Mouse (Mus musculus) c-Kit-negative CD71-positive TER-119-positive erythroid progenitor cells, embryonic 14.5 days (primary cell): ENCODE data around the gene Rnf39.
A peak's percentile ranks its signal among the peaks of the same experiment; 100 is the strongest.

Source experiments
- DNase-seq: peaks from one replicate; pipeline ENCODE4 v3.0.0-alpha.2; 2013; ENCODE audit warnings: low read depth, low spot score

The Rnf39 gene

GRCm38 (mm10) chr17:36942391-36942790 is 327 bp upstream of the Rnf39 start:
- DNase-seq: no peak

DNA sequence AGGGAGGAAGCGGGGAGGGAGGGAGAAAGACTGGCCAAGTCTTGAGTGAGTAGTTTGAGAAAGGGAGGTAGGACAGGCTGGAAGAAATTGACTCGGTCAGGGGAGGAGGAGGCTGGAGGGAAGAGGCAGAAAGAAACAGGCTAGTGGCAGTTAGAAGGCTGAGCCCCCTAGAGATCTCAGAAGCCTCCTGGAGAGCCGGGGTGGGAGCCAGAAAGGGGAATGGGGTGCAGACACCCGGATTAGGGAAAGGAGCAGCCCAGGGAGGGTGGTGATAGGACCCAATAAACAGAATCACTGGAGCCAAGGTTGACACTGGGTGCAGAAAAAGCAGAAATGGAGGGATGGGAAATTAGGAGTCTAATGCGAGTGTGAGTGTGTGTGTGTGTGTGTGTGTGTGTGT is 973 bp downstream of the Rnf39 start:
- DNase-seq: no peak

DNA sequence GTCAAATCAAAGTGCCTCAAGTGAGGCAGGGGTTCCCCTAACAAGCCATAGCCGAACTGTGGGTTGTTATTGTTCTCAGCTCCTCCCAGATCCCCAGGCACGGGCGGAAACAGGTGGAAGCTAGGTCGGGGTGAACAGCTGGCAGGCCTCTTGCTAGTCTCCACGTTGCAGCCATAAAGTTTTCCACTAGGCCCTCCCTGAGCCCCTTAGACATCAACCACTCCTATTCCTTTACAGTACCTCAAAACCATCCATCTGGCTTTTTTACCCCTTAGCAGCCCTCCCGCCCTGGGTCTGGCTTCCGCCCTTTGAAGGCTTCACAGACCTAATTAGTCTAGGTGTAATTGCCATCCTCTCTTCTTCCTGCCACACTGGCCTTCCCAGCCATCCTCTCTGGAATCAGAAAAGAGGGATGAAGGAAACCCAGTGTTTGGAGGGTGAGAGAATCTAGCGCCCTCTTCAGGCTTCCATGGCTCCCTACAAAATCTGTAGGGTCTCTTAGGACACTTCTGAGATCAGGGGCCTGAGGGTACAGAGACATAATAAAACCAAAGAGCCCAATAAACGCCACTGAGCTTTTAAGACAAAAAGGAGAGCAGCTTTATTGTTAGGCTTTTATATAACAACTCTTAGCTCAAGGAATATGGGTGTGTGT is 1.5 kb downstream of the Rnf39 start:
- DNase-seq: no peak

GRCm38 (mm10) chr17:36947051-36947819 is 4.5 kb downstream of the Rnf39 start:
- no peak for DNase-seq

GRCm38 (mm10) chr17:36948286-36948685 is 5.6 kb downstream of the Rnf39 start:
- DNase-seq: no peak

DNA sequence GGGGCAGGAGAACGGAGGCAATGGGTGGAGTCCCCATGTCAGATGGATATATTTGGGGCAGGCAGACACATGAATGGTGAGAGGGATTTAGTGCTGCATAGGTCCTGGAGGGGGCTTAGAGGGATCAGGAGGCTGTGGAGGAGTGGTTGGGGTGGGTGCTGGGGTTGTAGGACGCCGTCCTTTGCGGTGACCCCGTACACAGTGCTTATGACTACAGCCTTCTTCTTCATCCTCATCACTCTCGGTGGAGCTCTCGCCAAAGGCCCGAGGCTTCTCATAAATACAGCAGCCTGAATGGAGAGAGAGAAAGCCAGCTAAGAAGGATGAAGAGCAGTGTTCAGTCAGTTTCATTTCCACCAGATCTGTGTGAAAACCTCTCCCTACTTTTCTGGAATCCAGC is 6.5 kb downstream of the Rnf39 start:
- no peak for DNase-seq

DNA sequence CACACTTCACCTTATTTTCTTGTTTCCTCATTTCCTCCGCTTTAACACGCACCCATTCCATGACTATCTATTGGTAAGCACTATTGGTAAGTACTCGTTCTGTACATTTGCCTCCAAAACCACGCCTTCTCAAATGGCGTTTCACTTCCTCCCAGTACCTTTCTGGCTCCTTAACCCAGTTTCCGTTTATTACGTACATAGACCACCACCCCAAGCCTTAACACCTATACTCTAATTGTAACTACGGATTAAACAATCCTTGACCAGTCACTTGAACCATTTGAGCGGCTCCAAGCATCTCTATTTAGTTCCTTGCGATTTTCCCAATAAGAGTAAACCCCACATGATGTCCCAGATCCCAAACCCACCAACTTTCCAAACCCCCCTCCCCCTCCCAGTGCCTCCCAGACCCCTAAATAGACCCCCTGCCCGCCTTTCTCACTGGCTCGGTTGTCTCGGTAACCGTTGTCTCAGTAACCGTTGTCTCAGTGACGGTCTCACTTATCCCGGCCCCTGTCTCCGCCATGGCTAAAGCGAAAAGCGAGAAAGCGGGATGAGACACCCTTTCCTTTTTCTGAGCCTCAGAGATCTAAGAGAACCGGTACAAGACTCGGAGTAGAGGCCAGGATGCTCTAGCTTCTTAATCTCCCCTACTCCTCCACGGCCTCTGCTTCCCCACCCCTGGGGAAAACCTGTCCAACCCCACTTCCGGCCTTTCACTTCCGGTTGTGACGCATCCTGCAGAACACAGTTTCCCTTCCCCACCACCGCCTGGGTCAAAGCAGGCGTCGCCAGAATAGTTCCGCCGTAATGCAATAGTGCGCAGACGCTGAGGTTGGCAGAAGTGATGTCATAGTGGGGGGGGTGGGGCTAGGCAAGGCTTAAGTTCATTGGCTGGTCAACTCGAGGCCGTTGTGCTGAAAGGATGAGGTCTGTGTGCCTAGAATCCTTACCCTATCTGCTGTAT is 8.5 kb downstream of the Rnf39 start, which contains the start of gene Ppp1r11:
Gene Ppp1r11 (minus strand): TSS at position 761 of the 967 bp plus-strand sequence.
- peak; percentile 89 for DNase-seq

DNA sequence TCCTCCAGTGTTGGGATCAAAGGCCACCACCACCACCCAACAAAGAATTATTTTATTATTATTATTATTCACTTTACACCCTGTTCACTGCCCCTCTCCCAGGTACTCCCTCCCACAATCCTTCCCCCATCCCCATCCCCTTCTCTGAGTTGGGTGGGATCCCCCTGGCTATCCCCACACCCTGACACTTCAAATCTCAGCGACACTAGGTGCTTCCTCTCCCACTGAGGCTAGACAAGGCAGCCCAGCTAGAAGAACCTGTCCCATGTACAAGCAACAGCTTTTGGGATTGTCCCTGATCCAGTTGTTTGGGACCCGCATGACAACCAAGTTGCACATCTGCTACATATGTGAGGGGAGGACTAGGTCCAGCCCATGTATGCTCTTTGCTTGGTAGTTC is 9.9 kb downstream of the Rnf39 start:
- DNase-seq: no peak

- DNase-seq: no peak
Measured at GRCm38 (mm10) chr17:36953062-36953461, 10.3 kb downstream of the Rnf39 start.

GRCm38 (mm10) chr17:36957999-36958743 is 15.5 kb downstream of the Rnf39 start, which contains the start of the genes Znrd1 and Znrd1as:
Znrd1 (minus strand) TSS chr17:36958559.
Znrd1as (plus strand) TSS chr17:36958592.
- peak; percentile 92 for DNase-seq

- no peak for DNase-seq
Measured at GRCm38 (mm10) chr17:36958884-36959283, 16.2 kb downstream of the Rnf39 start.

- DNase-seq: no peak
Measured at GRCm38 (mm10) chr17:36961125-36961524, 18.4 kb downstream of the Rnf39 start.

DNA sequence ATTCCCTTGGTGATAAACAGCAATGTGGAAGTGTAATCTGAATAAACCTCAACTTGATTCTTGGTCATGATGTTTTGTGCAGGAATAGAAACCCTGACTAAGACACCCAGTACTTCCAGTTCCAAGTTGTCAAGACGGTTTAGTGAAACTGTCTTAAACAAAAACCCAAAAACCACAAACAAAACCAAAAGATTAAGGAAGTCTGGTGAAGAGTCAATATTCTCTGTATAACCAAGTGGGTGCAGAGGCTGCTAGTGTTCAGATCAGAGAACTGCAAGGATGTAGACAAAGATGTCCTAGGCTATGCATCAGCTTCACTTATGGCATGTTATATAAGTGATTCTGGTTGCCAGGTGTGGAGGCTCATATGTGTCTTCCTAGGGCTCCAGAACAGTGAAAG is 24.2 kb downstream of the Rnf39 start:
- DNase-seq: no peak

- no peak for DNase-seq
Measured at GRCm38 (mm10) chr17:36970316-36970890, 27.7 kb downstream of the Rnf39 start.

DNA sequence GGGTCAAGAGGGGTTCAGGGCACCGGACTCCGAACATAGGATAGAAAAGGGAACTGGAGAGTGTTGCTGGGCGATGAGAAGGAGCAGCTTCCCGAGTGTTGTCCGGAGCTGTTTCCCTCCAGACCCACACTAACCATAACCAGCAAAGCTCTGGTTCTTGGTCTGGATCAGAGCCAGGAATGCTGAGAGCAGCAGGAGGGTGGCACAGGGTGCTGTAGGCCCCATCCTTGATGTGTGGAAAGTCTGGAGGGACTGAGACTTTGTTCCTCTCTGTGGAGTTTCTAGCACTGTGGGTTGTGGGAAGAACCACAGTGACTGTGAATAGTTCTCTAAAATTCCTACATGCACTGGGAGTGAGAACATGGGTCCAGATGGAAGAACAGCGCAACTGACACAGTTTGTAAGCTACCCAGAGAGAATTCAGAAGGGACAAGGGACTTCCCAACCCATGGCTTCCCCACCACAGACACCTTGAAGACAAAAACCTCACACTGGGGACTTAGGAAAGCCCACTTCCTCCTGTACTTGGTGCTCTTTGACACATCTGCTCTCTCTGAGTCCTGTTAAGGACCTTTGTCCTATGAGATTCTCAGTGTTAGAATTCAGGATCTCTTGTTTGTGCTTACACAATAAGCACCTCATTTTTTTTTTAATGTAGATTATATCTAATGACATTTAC is 28.6 kb downstream of the Rnf39 start:
- DNase-seq: no peak

GRCm38 (mm10) chr17:36972791-36973190 is 30.1 kb downstream of the Rnf39 start:
- no peak for DNase-seq

- no peak for DNase-seq
Measured at GRCm38 (mm10) chr17:36973271-36973787, 30.6 kb downstream of the Rnf39 start.

DNA sequence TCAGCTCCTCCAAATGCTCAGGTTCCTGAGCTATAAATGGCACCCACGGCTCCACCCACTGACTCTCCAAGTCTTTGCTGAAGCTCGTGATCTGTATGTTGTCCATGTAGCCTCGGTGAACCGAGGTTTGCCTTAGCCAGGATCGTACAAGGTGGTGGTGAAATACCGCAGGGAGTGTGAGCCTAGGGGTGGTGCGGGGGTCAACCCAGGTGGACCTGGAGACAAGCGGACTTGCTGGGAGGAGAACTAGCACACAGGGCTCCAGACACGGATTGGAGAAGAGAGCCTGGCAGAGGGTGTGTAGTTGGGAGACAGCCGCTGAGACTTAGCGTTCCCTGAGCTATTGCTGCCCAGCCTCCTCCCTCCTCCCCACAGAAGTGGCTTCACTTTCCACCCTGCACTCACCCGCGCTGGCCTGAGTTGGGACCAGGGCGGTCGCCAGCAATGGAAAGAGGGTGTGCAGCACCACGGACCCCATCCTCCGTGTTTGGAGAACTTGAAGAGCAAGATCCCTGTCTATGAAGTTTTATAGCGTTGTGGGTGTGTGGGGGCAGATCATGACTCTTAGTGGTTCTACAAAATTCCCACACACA is 38.6 kb downstream of the Rnf39 start, which contains the start of gene 2410137M14Rik:
Gene 2410137M14Rik (minus strand): TSS at position 17 of the 593 bp plus-strand sequence.
- DNase-seq: no peak

GRCm38 (mm10) chr17:36981845-36982244 is 39.1 kb downstream of the Rnf39 start:
- no peak for DNase-seq
